Mouse (Mus musculus): ENCODE data around the gene Osgin1. TPM values are rescaled to one million over a fixed set of nuclear protein-coding genes. Genes with fewer than 3 reads are reported as not detected.

Osgin1 gene
- total RNA-seq, 2 experiments from 2014 or later, result 0.25 to 4.1 TPM

Other genes starting within 250 kb of the Osgin1 start
- 162 TPM in 2 replicates for gene Hsbp1, start 89.6 kb upstream of the Osgin1 start, total RNA-seq (2015)
- gene Hsbp1, start 89.6 kb upstream of the Osgin1 start, total RNA-seq (2017), result 82.7 and 83.3 TPM in 2 replicates
- gene Mlycd, start 39.2 kb upstream of the Osgin1 start, total RNA-seq (2015), result 6.4 and 7.7 TPM in 2 replicates
- gene Mlycd, start 39.2 kb upstream of the Osgin1 start, total RNA-seq (2017), result 6.5 and 7.8 TPM in 2 replicates
- not detected in 2 replicates for gene Necab2, start 12.6 kb downstream of the Osgin1 start, total RNA-seq (2015)
- not detected in 2 replicates for gene Necab2, start 12.6 kb downstream of the Osgin1 start, total RNA-seq (2017)
- not detected in 2 replicates for gene Slc38a8, start 67.6 kb downstream of the Osgin1 start, total RNA-seq (2015)
- gene Slc38a8, start 67.6 kb downstream of the Osgin1 start, total RNA-seq (2017), result not detected in 2 replicates
- 36.4 and 40.2 TPM in 2 replicates for gene Mbtps1, start 124.6 kb downstream of the Osgin1 start, total RNA-seq (2015)
- 38.7 and 41.3 TPM in 2 replicates for gene Mbtps1, start 124.6 kb downstream of the Osgin1 start, total RNA-seq (2017)
- gene Hsdl1, start 141.1 kb downstream of the Osgin1 start, total RNA-seq (2015), result 13.0 and 13.1 TPM in 2 replicates
- gene Hsdl1, start 141.1 kb downstream of the Osgin1 start, total RNA-seq (2017), result 42.6 and 52.8 TPM in 2 replicates
- gene Dnaaf1, start 141.1 kb downstream of the Osgin1 start, total RNA-seq (2015), result 0.07 TPM in 2 replicates
- 0.25 TPM in 1 of 2 replicates, not detected in the other for gene Dnaaf1, start 141.1 kb downstream of the Osgin1 start, total RNA-seq (2017)
- 5.5 and 6.2 TPM in 2 replicates for gene Taf1c, start 171.1 kb downstream of the Osgin1 start, total RNA-seq (2015)
- gene Taf1c, start 171.1 kb downstream of the Osgin1 start, total RNA-seq (2017), result 5.8 and 11.5 TPM in 2 replicates
- gene Adad2, start 178.6 kb downstream of the Osgin1 start, total RNA-seq (2015), result not detected in 2 replicates
- not detected in 2 replicates for gene Adad2, start 178.6 kb downstream of the Osgin1 start, total RNA-seq (2017)
- not detected in 2 replicates for gene Kcng4, start 201.6 kb downstream of the Osgin1 start, total RNA-seq (2015)
- gene Kcng4, start 201.6 kb downstream of the Osgin1 start, total RNA-seq (2017), result not detected in 2 replicates
- not detected in 2 replicates for gene Wfdc1, start 232.2 kb downstream of the Osgin1 start, total RNA-seq (2015)
- not detected in 2 replicates for gene Wfdc1, start 232.2 kb downstream of the Osgin1 start, total RNA-seq (2017)

All from megakaryocyte progenitor cell, adult 5-6 weeks (primary cell).